Mouse (Mus musculus) MEL (cell line): ENCODE results near the gene Aspn. TPM values are rescaled to one million over a fixed set of nuclear protein-coding genes. Genes with fewer than 3 reads are reported as not detected.

ENCODE experiments used
- DNase-seq: peaks from one replicate; pipeline ENCODE4 v3.0.0; 2011; ENCODE audit warnings: low read depth, low spot score
- H3K27ac ChIP-seq: 2 replicates; pipeline ENCODE4 v1.5.1; 2012; ENCODE audit warnings: low read depth, mild to moderate bottlenecking, control low read depth, low read length, moderate library complexity; ENCODE audit not compliant: control insufficient read depth
- H3K27me3 ChIP-seq, 2 experiments: fragments of 150-350 bp in 1 of 2; sonication (generic) in 1 of 2; 2 replicates each; pipeline ENCODE4 v1.6.1; 2012; ENCODE audit warnings: low read length in 2 of 2, mild to moderate bottlenecking in 2 of 2, improper control_type of control experiment in 1 of 2, moderate library complexity in 1 of 2; ENCODE audit not compliant: insufficient read depth in 2 of 2, control insufficient read depth in 1 of 2
- H3K36me3 ChIP-seq, 2 experiments: 2 replicates each; pipeline ENCODE4 v1.6.1; 2012 to 2014; ENCODE audit warnings: low read length in 2 of 2, improper control_type of control experiment in 1 of 2, inconsistent platforms in 1 of 2, mild to moderate bottlenecking in 1 of 2; ENCODE audit not compliant: insufficient read depth in 2 of 2, control insufficient read depth in 1 of 2
- H3K4me1 ChIP-seq, 2 experiments: fragments of 150-350 bp in 1 of 2; sonication (generic) in 1 of 2; 2 replicates each; pipeline ENCODE4 v1.6.1; 2012; ENCODE audit warnings: low read length in 2 of 2, improper control_type of control experiment in 1 of 2, mild to moderate bottlenecking in 1 of 2; ENCODE audit not compliant: insufficient read depth in 2 of 2, control insufficient read depth in 1 of 2
- H3K4me3 ChIP-seq, 2 experiments: fragments of 150-350 bp in 1 of 2; sonication (generic) in 1 of 2; 2 replicates each; pipeline ENCODE4 v1.5.1; 2012; ENCODE audit warnings: low read depth in 2 of 2, low read length in 2 of 2, mild to moderate bottlenecking in 2 of 2, moderate library complexity in 2 of 2, control low read depth in 1 of 2, improper control_type of control experiment in 1 of 2; ENCODE audit not compliant: control insufficient read depth in 1 of 2, insufficient read depth in 1 of 2
- H3K79me2 ChIP-seq: 2 replicates; pipeline ENCODE4 v1.6.1; 2012; ENCODE audit warnings: mild to moderate bottlenecking, low read length, moderate library complexity; ENCODE audit not compliant: control insufficient read depth, poor library complexity, insufficient read depth
- H3K9ac ChIP-seq: 2 replicates; pipeline ENCODE4 v1.6.1; 2012; ENCODE audit warnings: low read depth, mild to moderate bottlenecking, control low read depth, low read length, moderate library complexity; ENCODE audit not compliant: control insufficient read depth, poor library complexity, severe bottlenecking
- H3K9me3 ChIP-seq: fragments of 150-350 bp; sonication (generic); replicated peaks from 2 replicates; pipeline ENCODE4 v1.6.1; 2012; ENCODE audit warnings: mild to moderate bottlenecking, low read length, improper control_type of control experiment, moderate library complexity; ENCODE audit not compliant: insufficient read depth
- CHD1 ChIP-seq: IDR thresholded peaks from 2 replicates; pipeline ENCODE4 v1.6.1; 2012; ENCODE audit warnings: low read depth, mild to moderate bottlenecking, inconsistent platforms, low read length, improper control_type of control experiment
- E2F4 ChIP-seq: IDR thresholded peaks from 2 replicates; pipeline ENCODE4 v1.6.1; 2011; ENCODE audit warnings: low read depth, low read length, improper control_type of control experiment, borderline replicate concordance
- HCFC1 ChIP-seq: IDR thresholded peaks from 2 replicates; pipeline ENCODE4 v1.6.1; 2012; ENCODE audit warnings: low read depth, mild to moderate bottlenecking, inconsistent platforms, low read length, improper control_type of control experiment, moderate library complexity
- JUND ChIP-seq: IDR thresholded peaks from 2 replicates; pipeline ENCODE4 v1.6.1; 2011; ENCODE audit warnings: low read depth, mild to moderate bottlenecking, improper control_type of control experiment, low read length
- MAZ ChIP-seq: IDR thresholded peaks from 2 replicates; pipeline ENCODE4 v1.6.1; 2012; ENCODE audit warnings: low read depth, mild to moderate bottlenecking, inconsistent platforms, low read length, improper control_type of control experiment
- MEF2A ChIP-seq: IDR thresholded peaks from 2 replicates; pipeline ENCODE4 v1.6.1; 2014; ENCODE audit warnings: low read depth, mild to moderate bottlenecking, inconsistent platforms, low read length, improper control_type of control experiment; ENCODE audit not compliant: poor library complexity, insufficient replicate concordance, severe bottlenecking; ENCODE audit errors: extremely low read depth
- MYB ChIP-seq: IDR thresholded peaks from 2 replicates; pipeline ENCODE4 v1.6.1; 2011; ENCODE audit warnings: mild to moderate bottlenecking, low read depth, low read length, improper control_type of control experiment
- NRF1 ChIP-seq: IDR thresholded peaks from 2 replicates; pipeline ENCODE4 v1.6.1; 2014; ENCODE audit warnings: low read depth, mild to moderate bottlenecking, inconsistent platforms, low read length, improper control_type of control experiment, moderate library complexity; ENCODE audit not compliant: poor library complexity, insufficient read depth, severe bottlenecking
- POLR2AphosphoS2 ChIP-seq: IDR thresholded peaks from 2 replicates; pipeline ENCODE4 v1.6.1; 2011; ENCODE audit warnings: low read length, improper control_type of control experiment
- POLR2AphosphoS5 ChIP-seq: IDR thresholded peaks from 2 replicates; pipeline ENCODE4 v1.6.1; 2012; ENCODE audit warnings: low read depth, borderline replicate concordance, mild to moderate bottlenecking, inconsistent platforms, low read length, moderate library complexity, mixed read lengths
- SMC3 ChIP-seq: IDR thresholded peaks from 2 replicates; pipeline ENCODE4 v1.6.1; 2011; ENCODE audit warnings: low read depth, low read length, improper control_type of control experiment
- TAL1 ChIP-seq: IDR thresholded peaks from 2 replicates; pipeline ENCODE4 v1.6.1; 2012; ENCODE audit warnings: mild to moderate bottlenecking, inconsistent platforms, low read length, moderate library complexity, mixed read lengths
- TCF12 ChIP-seq: IDR thresholded peaks from 2 replicates; pipeline ENCODE4 v1.6.1; 2014; ENCODE audit warnings: low read depth, mild to moderate bottlenecking, inconsistent platforms, low read length, improper control_type of control experiment, moderate library complexity
- UBTF ChIP-seq: IDR thresholded peaks from 2 replicates; pipeline ENCODE4 v1.6.1; 2012; ENCODE audit warnings: low read depth, mild to moderate bottlenecking, inconsistent platforms, low read length, improper control_type of control experiment, moderate library complexity, borderline replicate concordance; ENCODE audit not compliant: insufficient read depth
- USF1 ChIP-seq: IDR thresholded peaks from 2 replicates; pipeline ENCODE4 v1.6.1; 2014; ENCODE audit warnings: low read depth, mild to moderate bottlenecking, inconsistent platforms, low read length, improper control_type of control experiment, moderate library complexity
- USF2 ChIP-seq, 2 experiments: IDR thresholded peaks; 2 replicates each; pipeline ENCODE4 v1.6.1; 2011 to 2012; ENCODE audit warnings: improper control_type of control experiment in 2 of 2, low read length in 2 of 2, borderline replicate concordance in 1 of 2, inconsistent platforms in 1 of 2, low read depth in 1 of 2, mild to moderate bottlenecking in 1 of 2; ENCODE audit not compliant: insufficient read depth in 1 of 2
- ZC3H11A ChIP-seq: IDR thresholded peaks from 2 replicates; pipeline ENCODE4 v1.6.1; 2012; ENCODE audit warnings: low read depth, mild to moderate bottlenecking, inconsistent platforms, low read length, improper control_type of control experiment
- ZKSCAN1 ChIP-seq: IDR thresholded peaks from 2 replicates; pipeline ENCODE4 v1.6.1; 2012; ENCODE audit warnings: low read depth, mild to moderate bottlenecking, inconsistent platforms, low read length, improper control_type of control experiment, moderate library complexity
- ZNF384 ChIP-seq: IDR thresholded peaks from 2 replicates; pipeline ENCODE4 v1.6.1; 2012; ENCODE audit warnings: low read depth, mild to moderate bottlenecking, inconsistent platforms, low read length, improper control_type of control experiment
- polyA plus RNA-seq, 2 experiments: library from polyadenylated mRNA; stranded (reverse) in 1 of 2; unstranded in 1 of 2; fragments of >175 nt in 1 of 2; fragments of >200 nt in 1 of 2; gene quantifications; 2 replicates each; pipeline versions ENCODE4 v1.2.1 to v1.2.4; 2012; ENCODE audit warnings: low replicate concordance in 2 of 2, low read depth in 1 of 2; ENCODE audit not compliant: insufficient read length in 2 of 2, insufficient read depth in 1 of 2, missing spikeins in 1 of 2
- total RNA-seq: library from RNA; depleted of rRNA; stranded (reverse); fragments of 300-350 nt; gene quantifications from 2 replicates; pipeline ENCODE4 v1.2.3, GENCODE M21; 2012

Aspn gene
- total and polyA plus RNA-seq, 3 experiments = 0.04 TPM; not detected in 2

DNA sequence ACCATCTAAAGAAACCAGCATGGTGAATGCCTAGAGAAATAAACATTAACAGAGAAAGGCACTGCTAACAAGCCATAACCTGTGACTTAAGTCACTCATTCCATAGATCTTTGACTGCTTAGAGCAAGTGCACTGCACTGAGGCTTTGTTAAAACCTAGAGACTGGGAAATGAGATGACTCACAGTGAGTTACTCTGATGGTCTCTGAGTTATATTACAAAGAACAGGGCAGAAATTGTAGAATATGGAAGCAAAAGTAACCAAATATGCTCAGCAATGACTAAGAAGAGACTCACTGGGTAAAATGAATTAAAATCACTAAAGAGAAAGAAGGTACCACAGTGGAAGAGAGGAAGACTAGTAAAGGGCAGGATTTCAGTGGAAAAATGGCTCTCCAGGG, 39.6 kb downstream of the Aspn start:
- H3K9me3 ChIP-seq = no peaks in the 10 kb centered on the region

DNA sequence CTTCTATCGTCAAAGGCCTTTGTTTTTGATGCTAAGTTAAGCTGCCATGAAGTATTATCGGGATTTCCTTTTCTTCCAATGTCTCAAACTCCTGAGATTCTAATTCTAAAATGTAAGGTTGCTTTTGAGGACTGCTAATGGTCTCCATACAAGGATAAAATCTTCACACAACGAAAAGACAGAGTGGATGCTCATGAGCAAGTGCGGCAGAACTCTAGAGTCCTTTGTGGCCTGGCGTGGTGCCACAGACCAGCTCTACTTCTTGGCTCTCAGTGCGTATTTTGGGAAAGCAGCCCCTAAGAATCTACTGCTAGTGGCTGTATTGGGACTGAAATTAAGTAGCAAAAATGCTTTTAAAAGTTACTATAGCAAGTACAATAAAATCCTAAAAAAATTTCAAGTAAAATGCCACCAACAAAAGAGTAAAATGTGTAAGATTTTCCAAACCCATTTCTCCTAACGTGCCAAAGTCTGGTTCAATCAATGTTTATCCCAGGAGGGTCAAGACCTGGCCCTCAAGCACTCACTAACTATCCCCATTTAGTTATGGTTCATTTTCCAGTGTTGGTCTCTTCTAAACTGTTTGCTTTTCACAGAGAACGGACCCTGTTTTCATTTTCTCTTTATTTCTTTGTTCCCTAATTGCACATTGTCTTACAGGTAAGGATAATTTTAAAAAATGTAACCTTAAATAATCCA, 40.2 kb downstream of the Aspn start:
- peak; percentile 43 for DNase-seq
- no peaks in the 10 kb centered on the region for H3K27me3 ChIP-seq
- H3K36me3 ChIP-seq = peaks cover 0 to 7% of the 10 kb centered on the region in 2 experiments; a peak in 2 of 4 replicates
- TF ChIP-seq TCF12 = no peak
- TF ChIP-seq HCFC1 = no peak
- no peak for TF ChIP-seq ZNF384
- TF ChIP-seq SMC3 = no peak
- no peak for TF ChIP-seq ZKSCAN1
- no peak for TF ChIP-seq E2F4
- no peak for TF ChIP-seq POLR2AphosphoS5
- TF ChIP-seq ZC3H11A = no peak
- TF ChIP-seq, all 39 proteins: peak for 0
- Histone ChIP-seq H3K79me2 (no peaks in the 10 kb centered on the region), H3K9ac (no peak overlapping the region), H3K27ac (no peak overlapping the region), H3K4me1 (peaks cover 2 to 8% of the 10 kb centered on the region in 2 experiments; a peak in 2 of 4 replicates), H3K9me3 (no peaks in the 10 kb centered on the region), H3K4me3 (no peak overlapping the region)

More for the DNA sequence above, 39.6 kb downstream of the Aspn start:
- DNase-seq = no peak
- TF ChIP-seq POLR2AphosphoS2 (no peak), ZC3H11A (no peak), E2F4 (no peak), HCFC1 (no peak), UBTF (no peak), MYB (no peak), NRF1 (no peak), CHD1 (no peak), JUND (no peak), MAZ (no peak), TCF12 (no peak), USF1 (no peak), TAL1 (no peak), SMC3 (no peak), USF2 (IDR thresholded peaks at IDR 0.05; ENCODE audit: borderline replicate concordance in 1 of 2, insufficient read depth in 1 of 2, low read depth in 1 of 2, low read length in 2 of 2) (no peak), MEF2A (no peak)
- Histone ChIP-seq H3K27me3 (no peaks in the 10 kb centered on the region), H3K36me3 (peaks cover 0 to 7% of the 10 kb centered on the region in 2 experiments; a peak in 2 of 4 replicates), H3K9ac (no peak overlapping the region), H3K4me3 (no peak overlapping the region), H3K4me1 (peaks cover 2 to 8% of the 10 kb centered on the region in 2 experiments; a peak in 2 of 4 replicates), H3K27ac (no peak overlapping the region), H3K79me2 (no peaks in the 10 kb centered on the region)
